Mouse (Mus musculus) midbrain, embryonic 11.5 days (tissue): Measurements from ENCODE around the gene Get4. TPM values are rescaled to one million over a fixed set of nuclear protein-coding genes. Genes with fewer than 3 reads are reported as not detected.

Experiments used
- ATAC-seq: fragments of 200-750 bp; cut with Nextera tagmentation; 2 replicates; pipeline ENCODE4 v1.8.0; 2017; ENCODE audit warnings: moderate TSS enrichment, moderate library complexity; ENCODE audit not compliant: low FRiP score
- DNase-seq: peaks from one replicate; pipeline ENCODE4 v3.0.0; 2015; ENCODE audit warnings: low spot score; ENCODE audit errors: missing footprints
- H3K27ac ChIP-seq: fragments of 300-500 bp; sonication (generic); 2 replicates; pipeline ENCODE4 v1.5.1; 2014; ENCODE audit warnings: low read depth, low read length
- H3K27me3 ChIP-seq: fragments of 300-500 bp; sonication (generic); 2 replicates; pipeline ENCODE4 v1.6.1; 2014; ENCODE audit warnings: mild to moderate bottlenecking, low read length, moderate library complexity, mixed read lengths; ENCODE audit not compliant: control insufficient read depth, insufficient read depth
- H3K36me3 ChIP-seq: fragments of 300-500 bp; sonication (generic); 2 replicates; pipeline ENCODE4 v1.6.1; 2014; ENCODE audit warnings: mild to moderate bottlenecking, low read length, moderate library complexity, mixed read lengths; ENCODE audit not compliant: control insufficient read depth, insufficient read depth
- H3K4me1 ChIP-seq: fragments of 300-500 bp; sonication (generic); 2 replicates; pipeline ENCODE4 v1.6.1; 2014; ENCODE audit warnings: low read length; ENCODE audit not compliant: control insufficient read depth, insufficient read depth
- H3K4me2 ChIP-seq: fragments of 300-500 bp; sonication (generic); 2 replicates; pipeline ENCODE4 v1.6.1; 2014; ENCODE audit warnings: mild to moderate bottlenecking, moderate library complexity
- H3K4me3 ChIP-seq: fragments of 300-500 bp; sonication (generic); 2 replicates; pipeline ENCODE4 v1.5.1; 2014; ENCODE audit warnings: low read depth, low read length
- H3K9ac ChIP-seq: fragments of 300-500 bp; sonication (generic); 2 replicates; pipeline ENCODE4 v1.6.1; 2014; ENCODE audit warnings: low read length
- H3K9me3 ChIP-seq: fragments of 300-500 bp; sonication (generic); 2 replicates; pipeline ENCODE4 v1.6.1; 2016; ENCODE audit warnings: low read length; ENCODE audit not compliant: control insufficient read depth
- WGBS: fragments of 180-500 bp; shearing (Covaris S2); extraction: QIAGEN DNeasy Blood & Tissue Kit; methylation state at CpG from one replicate; pipeline ENCODE4 v1.1.7; 2014; 5-methylcytosine and 5-hydroxymethylcytosine counted together
- polyA plus RNA-seq: library from polyadenylated mRNA; unstranded; fragments of >200 nt; fragmentation: Nextera tagmentation; extraction: Ambion mirVana; gene quantifications from 2 replicates; pipeline ENCODE4 v1.2.1, GENCODE M21; 2014

Gene Get4
- polyA plus RNA-seq, 1 experiment from 2014 or later: 123 TPM

- Histone ChIP-seq H3K36me3 (peaks cover 19% of the 10 kb centered on the region), H3K4me3 (no peak overlapping the region), H3K9me3 (no peaks in the 10 kb centered on the region), H3K4me1 (no peaks in the 10 kb centered on the region), H3K4me2 (no peak overlapping the region), H3K27ac (no peak overlapping the region), H3K27me3 (no peaks in the 10 kb centered on the region), H3K9ac (no peak overlapping the region)
- ATAC-seq (no peak), DNase-seq (no peak)
- WGBS: 96% methylated on average over 3 of the region's 3 CpGs
Measured at GRCm38 (mm10) chr5:139228318-139228717, 23.8 kb upstream of the Get4 start.

GRCm38 (mm10) chr5:139229716-139230115 is 22.4 kb upstream of the Get4 start:
- 95% methylated on average over 3 of the region's 3 CpGs for WGBS
- H3K9me3 ChIP-seq: no peaks in the 10 kb centered on the region
- peaks cover 21% of the 10 kb centered on the region for H3K36me3 ChIP-seq
- H3K4me3 ChIP-seq: no peak overlapping the region
- no peak overlapping the region for H3K4me2 ChIP-seq
- ATAC-seq: no peak
- no peaks in the 10 kb centered on the region for H3K4me1 ChIP-seq
- H3K9ac ChIP-seq: no peak overlapping the region
- no peak for DNase-seq
- H3K27me3 ChIP-seq: no peaks in the 10 kb centered on the region
- H3K27ac ChIP-seq: no peak overlapping the region

GRCm38 (mm10) chr5:139232083-139232482 is 20.0 kb upstream of the Get4 start:
- H3K9me3 ChIP-seq: no peaks in the 10 kb centered on the region
- H3K9ac ChIP-seq: no peak overlapping the region
- no peak overlapping the region for H3K4me2 ChIP-seq
- 81% methylated on average over 3 of the region's 3 CpGs for WGBS
- no peaks in the 10 kb centered on the region for H3K27me3 ChIP-seq
- H3K27ac ChIP-seq: no peak overlapping the region
- H3K36me3 ChIP-seq: peaks cover 19% of the 10 kb centered on the region
- no peaks in the 10 kb centered on the region for H3K4me1 ChIP-seq
- no peak overlapping the region for H3K4me3 ChIP-seq
- DNase-seq: no peak
- no peak for ATAC-seq

GRCm38 (mm10) chr5:139234423-139234822 is 17.7 kb upstream of the Get4 start:
- no peak overlapping the region for H3K4me2 ChIP-seq
- H3K36me3 ChIP-seq: peaks cover 20% of the 10 kb centered on the region
- no peak for ATAC-seq
- H3K9ac ChIP-seq: no peak overlapping the region
- no peak overlapping the region for H3K4me3 ChIP-seq
- 87% methylated on average over 4 of the region's 4 CpGs for WGBS
- H3K27me3 ChIP-seq: no peaks in the 10 kb centered on the region
- H3K4me1 ChIP-seq: no peaks in the 10 kb centered on the region
- DNase-seq: no peak
- H3K9me3 ChIP-seq: no peaks in the 10 kb centered on the region
- H3K27ac ChIP-seq: no peak overlapping the region

- H3K4me2 ChIP-seq: no peak overlapping the region
- no peaks in the 10 kb centered on the region for H3K27me3 ChIP-seq
- H3K9me3 ChIP-seq: no peaks in the 10 kb centered on the region
- no peaks in the 10 kb centered on the region for H3K4me1 ChIP-seq
- 91% methylated on average over 4 of the region's 4 CpGs for WGBS
- H3K9ac ChIP-seq: no peak overlapping the region
- DNase-seq (no peak), ATAC-seq (no peak)
- no peak overlapping the region for H3K27ac ChIP-seq
- no peak overlapping the region for H3K4me3 ChIP-seq
- peaks cover 22% of the 10 kb centered on the region for H3K36me3 ChIP-seq
Measured at GRCm38 (mm10) chr5:139237436-139237835, 14.7 kb upstream of the Get4 start.

- ATAC-seq: no peak
- no peak overlapping the region for H3K9ac ChIP-seq
- H3K36me3 ChIP-seq: peaks cover 24% of the 10 kb centered on the region
- WGBS: 92% methylated on average over 15 of the region's 15 CpGs
- no peak overlapping the region for H3K27ac ChIP-seq
- H3K27me3 ChIP-seq: no peaks in the 10 kb centered on the region
- H3K4me2 ChIP-seq: no peak overlapping the region
- no peaks in the 10 kb centered on the region for H3K4me1 ChIP-seq
- DNase-seq: no peak
- no peak overlapping the region for H3K4me3 ChIP-seq
- H3K9me3 ChIP-seq: no peaks in the 10 kb centered on the region
Measured at GRCm38 (mm10) chr5:139241022-139241761, 10.9 kb upstream of the Get4 start.

GRCm38 (mm10) chr5:139243384-139243783 is 8.7 kb upstream of the Get4 start:
- H3K4me1 ChIP-seq: no peaks in the 10 kb centered on the region
- H3K27ac ChIP-seq: no peak overlapping the region
- ATAC-seq (no peak), DNase-seq (peak; percentile 53)
- H3K4me3 ChIP-seq: no peak overlapping the region
- no peak overlapping the region for H3K9ac ChIP-seq
- no peaks in the 10 kb centered on the region for H3K27me3 ChIP-seq
- H3K36me3 ChIP-seq: peaks cover 32% of the 10 kb centered on the region
- WGBS: 91% methylated on average over 1 of the region's 1 CpGs
- H3K4me2 ChIP-seq: no peak overlapping the region
- no peaks in the 10 kb centered on the region for H3K9me3 ChIP-seq

GRCm38 (mm10) chr5:139247767-139248166 is 4.4 kb upstream of the Get4 start:
- Histone ChIP-seq H3K36me3 (peaks cover 21% of the 10 kb centered on the region), H3K4me2 (no peak overlapping the region), H3K9me3 (no peaks in the 10 kb centered on the region), H3K9ac (no peak overlapping the region), H3K27me3 (no peaks in the 10 kb centered on the region), H3K27ac (no peak overlapping the region), H3K4me3 (no peak overlapping the region), H3K4me1 (peaks cover 3% of the 10 kb centered on the region)
- ATAC-seq: no peak
- 96% methylated on average over 3 of the region's 3 CpGs for WGBS
- DNase-seq: peak; percentile 71

- Histone ChIP-seq H3K4me1 (peaks cover 10% of the 10 kb centered on the region), H3K4me2 (no peak overlapping the region), H3K9ac (no peak overlapping the region), H3K9me3 (no peaks in the 10 kb centered on the region), H3K4me3 (no peak overlapping the region), H3K27me3 (no peaks in the 10 kb centered on the region), H3K36me3 (peaks cover 18% of the 10 kb centered on the region), H3K27ac (no peak overlapping the region)
- ATAC-seq (no peak), DNase-seq (peak; percentile 44)
- 80% methylated on average over 3 of the region's 3 CpGs for WGBS
Measured at GRCm38 (mm10) chr5:139248846-139249245, 3.3 kb upstream of the Get4 start.
